Mouse (Mus musculus): ENCODE results near the gene Gpa33. TPM values are rescaled to one million over a fixed set of nuclear protein-coding genes. Genes with fewer than 3 reads are reported as not detected.

Gpa33 gene
- polyA plus RNA-seq, 1 experiment from 2014 or later = 0.40 TPM

DNA sequence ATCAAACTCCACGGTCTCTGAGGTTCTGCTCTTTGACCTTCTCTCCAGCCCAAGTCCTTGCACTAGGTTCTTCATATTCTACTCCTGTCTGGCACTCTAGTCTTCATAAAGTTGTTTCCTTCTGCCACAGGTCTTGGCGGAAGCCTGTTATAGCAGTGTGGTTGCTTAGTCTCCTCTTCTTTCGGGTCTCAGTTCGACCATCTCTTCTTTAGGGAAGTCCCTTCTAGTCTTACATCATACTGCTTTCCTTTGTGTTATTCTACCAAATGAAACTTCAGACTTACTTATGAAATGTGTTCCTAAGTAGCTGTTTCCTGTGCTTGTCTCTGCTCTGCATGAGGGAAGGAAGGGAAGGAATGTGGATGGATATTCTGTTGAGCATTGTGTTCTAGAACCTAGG, 14.3 kb upstream of the Gpa33 start:
- H3K9me3 ChIP-seq (replicated peaks) = no peaks in the 10 kb centered on the region
- H3K4me1 ChIP-seq = no peaks in the 10 kb centered on the region
- H3K27ac ChIP-seq (replicated peaks) = no peak overlapping the region
- no peaks in the 10 kb centered on the region for H3K36me3 ChIP-seq
- H3K9ac ChIP-seq = no peak overlapping the region
- H3K4me2 ChIP-seq (replicated peaks) = no peak overlapping the region
- no peak overlapping the region for H3K4me3 ChIP-seq (replicated peaks)
- H3K27me3 ChIP-seq = no peaks in the 10 kb centered on the region
- 90% methylated on average over 4 of the region's 4 CpGs for WGBS
- no peak for ATAC-seq (ENCODE audit: insufficient number of reproducible peaks, low FRiP score, low TSS enrichment, low read depth)

GRCm38 (mm10) chr1:166117866-166118639, 12.0 kb upstream of the Gpa33 start:
- no peaks in the 10 kb centered on the region for H3K27me3 ChIP-seq
- 46% methylated on average over 13 of the region's 13 CpGs for WGBS
- H3K27ac ChIP-seq (replicated peaks) = no peak overlapping the region
- H3K36me3 ChIP-seq = no peaks in the 10 kb centered on the region
- no peak overlapping the region for H3K4me2 ChIP-seq (replicated peaks)
- no peak for ATAC-seq (ENCODE audit: insufficient number of reproducible peaks, low FRiP score, low TSS enrichment, low read depth)
- H3K9me3 ChIP-seq (replicated peaks) = no peaks in the 10 kb centered on the region
- no peak overlapping the region for H3K4me3 ChIP-seq (replicated peaks)
- H3K4me1 ChIP-seq = no peaks in the 10 kb centered on the region
- no peak overlapping the region for H3K9ac ChIP-seq

GRCm38 (mm10) chr1:166122114-166122513, 7.9 kb upstream of the Gpa33 start:
- ATAC-seq (ENCODE audit: insufficient number of reproducible peaks, low FRiP score, low TSS enrichment, low read depth) = no peak
- Histone ChIP-seq H3K4me2 (replicated peaks) (no peak overlapping the region), H3K36me3 (no peaks in the 10 kb centered on the region), H3K4me1 (no peaks in the 10 kb centered on the region), H3K27ac (replicated peaks) (no peak overlapping the region), H3K27me3 (no peaks in the 10 kb centered on the region), H3K4me3 (replicated peaks) (no peak overlapping the region), H3K9me3 (replicated peaks) (no peaks in the 10 kb centered on the region), H3K9ac (no peak overlapping the region)
- WGBS = 78% methylated on average over 7 of the region's 7 CpGs

- Histone ChIP-seq H3K27me3 (no peaks in the 10 kb centered on the region), H3K27ac (replicated peaks) (no peak overlapping the region), H3K4me3 (replicated peaks) (no peak overlapping the region), H3K4me1 (peaks cover 6% of the 10 kb centered on the region), H3K36me3 (no peaks in the 10 kb centered on the region), H3K9ac (no peak overlapping the region), H3K9me3 (replicated peaks) (no peaks in the 10 kb centered on the region), H3K4me2 (replicated peaks) (no peak overlapping the region)
- WGBS = 94% methylated on average over 1 of the region's 1 CpGs
- no peak for ATAC-seq (ENCODE audit: insufficient number of reproducible peaks, low FRiP score, low TSS enrichment, low read depth)
Measured at GRCm38 (mm10) chr1:166123045-166123444, 7.0 kb upstream of the Gpa33 start.

DNA sequence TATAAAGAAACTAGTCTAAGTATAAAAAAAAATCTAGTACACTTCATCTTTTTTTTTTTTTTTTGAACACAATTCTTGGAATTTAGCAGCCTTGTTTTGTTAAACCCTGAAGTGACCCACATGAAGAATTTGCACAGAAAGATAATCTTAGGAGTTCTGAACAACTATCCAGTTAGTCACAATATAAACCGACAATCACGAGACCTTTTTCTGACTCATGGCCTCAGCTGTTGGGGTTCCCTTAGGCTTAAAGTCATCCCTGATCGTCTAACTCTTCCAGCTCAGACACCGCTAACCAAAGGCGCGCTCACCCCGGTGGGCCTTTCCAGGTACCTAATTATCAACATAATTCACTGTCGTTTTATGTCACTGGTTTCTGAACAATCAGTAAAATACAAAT, 6.3 kb upstream of the Gpa33 start:
- Histone ChIP-seq H3K27me3 (no peaks in the 10 kb centered on the region), H3K9ac (no peak overlapping the region), H3K27ac (replicated peaks) (no peak overlapping the region)

GRCm38 (mm10) chr1:166124932-166125593, 5.0 kb upstream of the Gpa33 start:
- WGBS = 57% methylated on average over 8 of the region's 8 CpGs
- no peak overlapping the region for H3K9ac ChIP-seq
- no peaks in the 10 kb centered on the region for H3K9me3 ChIP-seq (replicated peaks)

More for the DNA sequence above, 6.3 kb upstream of the Gpa33 start:
- H3K4me2 ChIP-seq (replicated peaks) = no peak overlapping the region
- WGBS = 85% methylated on average over 8 of the region's 8 CpGs
- no peaks in the 10 kb centered on the region for H3K36me3 ChIP-seq
- peaks cover 10% of the 10 kb centered on the region for H3K4me1 ChIP-seq
- H3K9me3 ChIP-seq (replicated peaks) = no peaks in the 10 kb centered on the region
- H3K4me3 ChIP-seq (replicated peaks) = no peak overlapping the region
- no peak for ATAC-seq (ENCODE audit: insufficient number of reproducible peaks, low FRiP score, low TSS enrichment, low read depth)

GRCm38 (mm10) chr1:166126290-166126689, 3.7 kb upstream of the Gpa33 start:
- Histone ChIP-seq H3K27ac (replicated peaks) (no peak overlapping the region), H3K9ac (no peak overlapping the region), H3K4me1 (peaks cover 13% of the 10 kb centered on the region), H3K27me3 (no peaks in the 10 kb centered on the region), H3K4me2 (replicated peaks) (no peak overlapping the region), H3K9me3 (replicated peaks) (no peaks in the 10 kb centered on the region), H3K4me3 (replicated peaks) (no peak overlapping the region), H3K36me3 (no peaks in the 10 kb centered on the region)
- 85% methylated on average over 6 of the region's 6 CpGs for WGBS
- no peak for ATAC-seq (ENCODE audit: insufficient number of reproducible peaks, low FRiP score, low TSS enrichment, low read depth)

More at GRCm38 (mm10) chr1:166124932-166125593, 5.0 kb upstream of the Gpa33 start:
- Histone ChIP-seq H3K4me2 (replicated peaks) (no peak overlapping the region), H3K27ac (replicated peaks) (no peak overlapping the region), H3K4me1 (peaks cover 10% of the 10 kb centered on the region), H3K27me3 (no peaks in the 10 kb centered on the region), H3K4me3 (replicated peaks) (no peak overlapping the region), H3K36me3 (no peaks in the 10 kb centered on the region)
- ATAC-seq (ENCODE audit: insufficient number of reproducible peaks, low FRiP score, low TSS enrichment, low read depth) = no peak

DNA sequence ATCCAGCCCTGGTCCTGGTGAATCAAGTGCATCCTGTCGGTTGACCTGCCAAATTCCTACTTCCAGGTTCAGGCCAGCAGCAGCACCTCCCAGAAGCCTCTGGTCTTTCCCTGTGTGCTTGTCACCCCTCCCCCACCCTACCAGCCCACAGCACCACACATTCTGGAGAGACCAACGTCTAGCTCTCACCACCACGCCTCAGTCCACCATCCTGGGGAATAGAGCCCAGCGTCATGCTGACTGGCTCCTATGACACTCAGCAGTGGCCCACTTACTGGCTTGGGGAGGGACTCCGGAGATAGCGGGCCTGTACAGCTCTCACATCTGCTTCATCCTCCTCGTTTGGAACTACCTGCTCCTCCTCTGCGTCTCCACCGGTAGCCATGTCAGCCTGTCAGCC, 3.2 kb upstream of the Gpa33 start:
- Histone ChIP-seq H3K4me3 (replicated peaks) (0 out of 2 replicates have a peak overlapping the region, but pooled peaks have one; percentile 3), H3K27me3 (no peaks in the 10 kb centered on the region), H3K36me3 (no peaks in the 10 kb centered on the region), H3K4me1 (peaks cover 18% of the 10 kb centered on the region), H3K9ac (no peak overlapping the region), H3K27ac (replicated peaks) (no peak overlapping the region), H3K4me2 (replicated peaks) (0 out of 2 replicates have a peak overlapping the region, but pooled peaks have one; percentile 0), H3K9me3 (replicated peaks) (no peaks in the 10 kb centered on the region)
- WGBS = 46% methylated on average over 9 of the region's 9 CpGs
- ATAC-seq (ENCODE audit: insufficient number of reproducible peaks, low FRiP score, low TSS enrichment, low read depth) = no peak; the same call in 1 of the 2 replicates

- Histone ChIP-seq H3K9me3 (replicated peaks) (no peaks in the 10 kb centered on the region), H3K27ac (replicated peaks) (peak within 1 kb of the TSS; percentile 49; the same call in 1 of the 2 replicates), H3K36me3 (no peaks in the 10 kb centered on the region), H3K4me2 (replicated peaks) (peak within 1 kb of the TSS; percentile 32), H3K9ac (no peak within 1 kb of the TSS), H3K4me1 (peaks cover 21% of the 10 kb centered on the region), H3K4me3 (replicated peaks) (peak within 1 kb of the TSS; percentile 18), H3K27me3 (no peaks in the 10 kb centered on the region)
- ATAC-seq (ENCODE audit: insufficient number of reproducible peaks, low FRiP score, low TSS enrichment, low read depth) = 0 out of 2 replicates have a peak, but pooled peaks have one; percentile 25
- 20% methylated on average over 4 of the region's 4 CpGs for WGBS
Measured at GRCm38 (mm10) chr1:166127719-166128118, 2.3 kb upstream of the Gpa33 start, which contains the start of gene Dusp27. Gene Dusp27, minus strand, starts transcription at chr1:166127922.

- Histone ChIP-seq H3K27ac (replicated peaks) (no peak overlapping the region), H3K4me1 (peaks cover 21% of the 10 kb centered on the region), H3K9ac (no peak overlapping the region), H3K9me3 (replicated peaks) (no peaks in the 10 kb centered on the region), H3K36me3 (no peaks in the 10 kb centered on the region), H3K4me2 (replicated peaks) (no peak overlapping the region), H3K4me3 (replicated peaks) (no peak overlapping the region), H3K27me3 (no peaks in the 10 kb centered on the region)
- WGBS = 87% methylated on average over 5 of the region's 5 CpGs
- no peak for ATAC-seq (ENCODE audit: insufficient number of reproducible peaks, low FRiP score, low TSS enrichment, low read depth)
Measured at GRCm38 (mm10) chr1:166128551-166128950, 1.5 kb upstream of the Gpa33 start.

- 32% methylated on average over 4 of the region's 4 CpGs for WGBS
- Histone ChIP-seq H3K4me3 (replicated peaks) (no peak overlapping the region), H3K27me3 (no peaks in the 10 kb centered on the region), H3K9me3 (replicated peaks) (no peaks in the 10 kb centered on the region), H3K4me2 (replicated peaks) (no peak overlapping the region), H3K9ac (no peak overlapping the region), H3K27ac (replicated peaks) (no peak overlapping the region), H3K36me3 (no peaks in the 10 kb centered on the region), H3K4me1 (peaks cover 21% of the 10 kb centered on the region)
- ATAC-seq (ENCODE audit: insufficient number of reproducible peaks, low FRiP score, low TSS enrichment, low read depth) = no peak
Measured at GRCm38 (mm10) chr1:166132367-166132766, 2.3 kb downstream of the Gpa33 start.

All from embryonic facial prominence, embryonic 15.5 days (tissue).